Mouse (Mus musculus) testis, adult 2 months (tissue): ENCODE data around the gene Gjb4.

Experiments used
- CTCF ChIP-seq: fragments of 200-500 bp; IDR thresholded peaks from 2 replicates; pipeline ENCODE4 v1.5.1; 2012; ENCODE audit warnings: low read depth, mild to moderate bottlenecking, inconsistent platforms, low read length, moderate library complexity; ENCODE audit not compliant: control insufficient read depth, insufficient read depth, insufficient replicate concordance
- POLR2A ChIP-seq: fragments of 200-500 bp; IDR thresholded peaks from 2 replicates; pipeline ENCODE4 v1.6.1; 2012; ENCODE audit warnings: low read depth, mild to moderate bottlenecking, inconsistent platforms, low read length, moderate library complexity; ENCODE audit not compliant: control insufficient read depth

- no peak for TF ChIP-seq CTCF
- TF ChIP-seq POLR2A, result no peak
These were observed 21.8 kb upstream of the Gjb4 start for GRCm38 (mm10) chr4:127375541-127376177.
